ENCODE assay signal across 10 mouse cellular contexts in genomic region chr4:80906726-80907125, GRCm38 (mm10).
"Had no signal": no experiment of that assay in that cellular context is flagged by ENCODE, and none has a peak within 500 bp of the region (broad histone marks: within the 10 kb centered on the region; RNA-seq: fewer than 3 reads in every experiment).

No protein-coding gene starts in this region.

- DNase-seq: right cerebral cortex, adult 18-20 months; right cerebral cortex, postnatal 14 days; right cerebral cortex, postnatal 25 days; spleen, adult 18-20 months; thymus, adult 18-20 months; thymus, adult 2 months; thymus, postnatal 14 days; thymus, postnatal 25 days; thymus, postnatal 36 days; thymus, postnatal 4 days had no signal
